Mouse (Mus musculus): ENCODE results near the gene Cltc. TPM values are rescaled to one million over a fixed set of nuclear protein-coding genes. Genes with fewer than 3 reads are reported as not detected.

Cltc gene
- polyA plus RNA-seq, 1 experiment, result 453 TPM

DNA sequence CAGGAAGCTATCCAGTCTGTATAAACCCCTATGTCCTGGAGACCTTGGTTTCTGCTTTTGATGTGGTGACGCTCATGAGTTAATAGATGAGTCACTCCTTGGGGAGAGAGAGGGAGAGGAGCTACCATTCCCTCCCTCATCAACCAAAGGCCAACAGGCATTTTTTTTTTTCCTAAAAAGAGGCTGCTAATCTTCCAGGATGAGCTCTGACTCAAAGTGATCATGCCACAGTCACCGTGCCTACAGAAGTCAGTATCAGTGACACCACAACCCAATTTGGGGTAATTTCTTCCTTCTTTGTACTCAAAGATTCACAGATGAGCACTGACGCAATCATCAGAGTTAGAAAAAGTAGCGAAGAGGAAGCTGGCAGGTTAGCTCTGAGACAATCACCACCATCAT, 104.8 kb downstream of the Cltc start:
- no peaks in the 10 kb centered on the region for H3K4me1 ChIP-seq (ENCODE audit: control insufficient read depth, insufficient read depth, low read length)
- H3K4me3 ChIP-seq (ENCODE audit: low read depth, low read length), result no peak overlapping the region
- no peaks in the 10 kb centered on the region for H3K36me3 ChIP-seq (ENCODE audit: control insufficient read depth, insufficient read depth, low read length, poor library complexity, severe bottlenecking)
- no peak overlapping the region for H3K27ac ChIP-seq (ENCODE audit: insufficient read depth, low read length)
- no peak overlapping the region for H3K9ac ChIP-seq (ENCODE audit: low read depth, poor library complexity, severe bottlenecking)
- TF ChIP-seq CTCF (IDR thresholded peaks at IDR 0.05; ENCODE audit: low read depth, low read length) (no peak), POLR2A (IDR thresholded peaks at IDR 0.05; ENCODE audit: insufficient read depth, low read length) (no peak), EP300 (IDR thresholded peaks at IDR 0.05; ENCODE audit: insufficient read depth, low read depth, low read length) (no peak)
- no peaks in the 10 kb centered on the region for H3K27me3 ChIP-seq (ENCODE audit: control insufficient read depth, insufficient read depth, low read length, poor library complexity, severe bottlenecking)
- H3K9me3 ChIP-seq (replicated peaks; ENCODE audit: control insufficient read depth, insufficient read depth, low read length, poor library complexity, severe bottlenecking), result no peaks in the 10 kb centered on the region

DNA sequence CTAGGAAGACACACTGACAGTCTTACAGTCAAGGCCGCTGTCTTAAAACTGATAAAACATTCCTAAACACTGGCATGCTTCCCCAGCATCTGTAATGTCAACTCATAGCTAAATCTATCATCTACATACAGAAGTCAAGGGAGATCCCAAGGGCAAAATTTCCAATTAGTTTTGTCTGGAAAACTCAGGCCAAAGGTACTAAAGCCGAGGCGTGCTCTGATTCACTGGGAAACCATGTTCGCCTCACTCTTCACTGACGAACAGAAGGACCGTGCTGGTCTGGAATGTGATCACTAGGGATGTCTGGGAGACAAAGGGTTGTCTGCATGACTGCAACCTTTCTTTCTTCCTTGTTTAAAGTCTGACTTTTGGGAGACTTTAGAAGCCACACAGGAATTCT, 106.7 kb downstream of the Cltc start:
- no peak for TF ChIP-seq CTCF (IDR thresholded peaks at IDR 0.05; ENCODE audit: low read depth, low read length)
- no peak for TF ChIP-seq EP300 (IDR thresholded peaks at IDR 0.05; ENCODE audit: insufficient read depth, low read depth, low read length)
- no peak for TF ChIP-seq POLR2A (IDR thresholded peaks at IDR 0.05; ENCODE audit: insufficient read depth, low read length)
- Histone ChIP-seq H3K27me3 (ENCODE audit: control insufficient read depth, insufficient read depth, low read length, poor library complexity, severe bottlenecking) (no peaks in the 10 kb centered on the region), H3K9ac (ENCODE audit: low read depth, poor library complexity, severe bottlenecking) (no peak overlapping the region), H3K4me1 (ENCODE audit: control insufficient read depth, insufficient read depth, low read length) (no peaks in the 10 kb centered on the region), H3K4me3 (ENCODE audit: low read depth, low read length) (no peak overlapping the region), H3K27ac (ENCODE audit: insufficient read depth, low read length) (peak overlapping the region; percentile 31), H3K36me3 (ENCODE audit: control insufficient read depth, insufficient read depth, low read length, poor library complexity, severe bottlenecking) (no peaks in the 10 kb centered on the region), H3K9me3 (replicated peaks; ENCODE audit: control insufficient read depth, insufficient read depth, low read length, poor library complexity, severe bottlenecking) (no peaks in the 10 kb centered on the region)

DNA sequence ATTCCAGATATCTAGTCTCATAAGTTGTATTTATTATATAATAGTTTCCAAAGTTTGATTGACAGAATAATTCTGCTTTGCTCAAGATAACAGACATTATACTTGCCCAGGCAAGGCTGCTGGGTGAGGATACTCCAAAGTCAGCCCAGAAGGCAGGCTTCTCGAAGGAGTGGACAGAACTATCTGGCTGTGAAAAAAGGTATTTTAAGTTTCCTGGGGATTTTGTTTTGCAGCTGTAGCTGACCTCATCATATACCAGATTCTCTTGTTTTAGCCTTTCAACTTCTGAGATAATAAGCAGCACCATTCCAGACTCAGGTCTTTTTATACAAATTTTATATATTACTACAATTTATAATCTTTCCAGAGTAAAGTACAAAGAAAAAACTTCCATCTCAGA, 107.8 kb downstream of the Cltc start:
- Histone ChIP-seq H3K27ac (ENCODE audit: insufficient read depth, low read length) (no peak overlapping the region), H3K36me3 (ENCODE audit: control insufficient read depth, insufficient read depth, low read length, poor library complexity, severe bottlenecking) (no peaks in the 10 kb centered on the region), H3K4me1 (ENCODE audit: control insufficient read depth, insufficient read depth, low read length) (no peaks in the 10 kb centered on the region), H3K4me3 (ENCODE audit: low read depth, low read length) (no peak overlapping the region), H3K27me3 (ENCODE audit: control insufficient read depth, insufficient read depth, low read length, poor library complexity, severe bottlenecking) (no peaks in the 10 kb centered on the region), H3K9me3 (replicated peaks; ENCODE audit: control insufficient read depth, insufficient read depth, low read length, poor library complexity, severe bottlenecking) (no peaks in the 10 kb centered on the region), H3K9ac (ENCODE audit: low read depth, poor library complexity, severe bottlenecking) (no peak overlapping the region)
- TF ChIP-seq EP300 (IDR thresholded peaks at IDR 0.05; ENCODE audit: insufficient read depth, low read depth, low read length), result no peak
- no peak for TF ChIP-seq CTCF (IDR thresholded peaks at IDR 0.05; ENCODE audit: low read depth, low read length)
- no peak for TF ChIP-seq POLR2A (IDR thresholded peaks at IDR 0.05; ENCODE audit: insufficient read depth, low read length)

DNA sequence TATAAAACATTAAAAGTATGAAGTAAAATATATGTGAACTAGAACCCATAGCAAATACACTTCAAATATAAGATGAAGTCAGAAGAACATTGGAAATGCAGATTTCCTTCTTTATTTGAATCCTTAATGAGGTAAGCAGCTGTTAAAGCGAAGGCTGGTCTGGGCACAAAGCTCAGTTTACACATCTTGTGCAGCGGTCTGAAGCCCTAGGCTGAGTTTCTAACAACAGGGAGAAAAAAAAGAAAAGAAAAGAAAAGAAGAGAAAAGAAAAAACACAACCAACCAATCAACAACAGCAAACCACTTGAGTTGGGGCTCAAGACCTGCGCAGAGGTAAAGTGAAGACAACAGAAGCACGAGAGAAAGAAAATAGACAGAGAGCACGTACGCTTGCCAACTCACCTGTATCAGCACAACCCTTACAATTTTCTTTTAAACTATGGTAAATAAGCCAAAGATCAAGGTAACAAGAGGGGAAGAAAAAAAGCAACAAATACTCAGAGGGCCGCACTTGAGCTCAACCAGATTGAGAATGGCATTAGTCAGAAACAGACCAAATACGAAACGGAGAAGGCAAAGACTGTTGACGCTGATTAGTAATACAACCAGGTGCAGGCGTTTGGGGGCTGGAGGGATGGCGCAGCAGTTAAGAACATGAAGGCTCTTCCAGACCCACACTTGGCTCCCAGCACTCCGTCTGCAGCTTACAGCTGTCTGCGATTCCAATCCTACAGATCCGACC, 109.5 kb downstream of the Cltc start:
- TF ChIP-seq EP300 (IDR thresholded peaks at IDR 0.05; ENCODE audit: insufficient read depth, low read depth, low read length) (no peak), CTCF (IDR thresholded peaks at IDR 0.05; ENCODE audit: low read depth, low read length) (no peak), POLR2A (IDR thresholded peaks at IDR 0.05; ENCODE audit: insufficient read depth, low read length) (no peak)
- H3K4me1 ChIP-seq (ENCODE audit: control insufficient read depth, insufficient read depth, low read length), result no peaks in the 10 kb centered on the region
- peak overlapping the region; percentile 72 for H3K27ac ChIP-seq (ENCODE audit: insufficient read depth, low read length)
- no peaks in the 10 kb centered on the region for H3K27me3 ChIP-seq (ENCODE audit: control insufficient read depth, insufficient read depth, low read length, poor library complexity, severe bottlenecking)
- peak overlapping the region; percentile 43; the same call in 1 of the 2 replicates for H3K9ac ChIP-seq (ENCODE audit: low read depth, poor library complexity, severe bottlenecking)
- H3K9me3 ChIP-seq (replicated peaks; ENCODE audit: control insufficient read depth, insufficient read depth, low read length, poor library complexity, severe bottlenecking), result no peaks in the 10 kb centered on the region
- H3K4me3 ChIP-seq (ENCODE audit: low read depth, low read length), result no peak overlapping the region
- no peaks in the 10 kb centered on the region; the same call in 1 of the 2 replicates for H3K36me3 ChIP-seq (ENCODE audit: control insufficient read depth, insufficient read depth, low read length, poor library complexity, severe bottlenecking)

DNA sequence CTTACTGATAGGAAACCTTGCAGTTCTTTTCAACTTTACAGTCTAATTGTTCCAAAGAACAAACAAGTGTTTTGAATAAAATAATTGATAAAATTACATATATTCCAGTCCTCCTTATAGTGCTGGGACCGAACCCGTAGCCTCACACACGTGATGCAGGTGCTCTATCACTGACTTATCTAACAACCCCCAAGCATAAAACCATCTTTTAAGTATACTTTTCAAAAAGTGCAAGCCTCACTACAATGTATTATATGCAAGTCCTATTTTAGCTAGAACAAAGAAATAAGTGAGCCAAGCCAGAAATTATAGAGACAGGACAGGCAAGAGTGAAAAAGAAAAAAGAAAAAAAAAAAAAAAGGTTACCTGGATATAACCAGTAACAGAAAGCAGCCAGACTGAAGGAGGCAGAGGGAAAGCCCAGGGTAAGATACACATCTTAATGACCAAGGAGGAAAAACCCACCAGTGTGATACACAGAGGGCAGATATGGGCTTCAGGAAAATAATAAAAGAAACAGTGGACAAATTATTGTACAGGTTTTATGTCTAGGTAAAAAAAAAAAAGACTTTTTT, 110.4 kb downstream of the Cltc start:
- Histone ChIP-seq H3K9ac (ENCODE audit: low read depth, poor library complexity, severe bottlenecking) (no peak overlapping the region), H3K4me1 (ENCODE audit: control insufficient read depth, insufficient read depth, low read length) (no peaks in the 10 kb centered on the region), H3K9me3 (replicated peaks; ENCODE audit: control insufficient read depth, insufficient read depth, low read length, poor library complexity, severe bottlenecking) (no peaks in the 10 kb centered on the region), H3K27ac (ENCODE audit: insufficient read depth, low read length) (peak overlapping the region; percentile 24; the same call in 1 of the 2 replicates), H3K27me3 (ENCODE audit: control insufficient read depth, insufficient read depth, low read length, poor library complexity, severe bottlenecking) (no peaks in the 10 kb centered on the region), H3K4me3 (ENCODE audit: low read depth, low read length) (no peak overlapping the region), H3K36me3 (ENCODE audit: control insufficient read depth, insufficient read depth, low read length, poor library complexity, severe bottlenecking) (peaks cover under 1% of the 10 kb centered on the region; the same call in 1 of the 2 replicates)
- no peak for TF ChIP-seq EP300 (IDR thresholded peaks at IDR 0.05; ENCODE audit: insufficient read depth, low read depth, low read length)

DNA sequence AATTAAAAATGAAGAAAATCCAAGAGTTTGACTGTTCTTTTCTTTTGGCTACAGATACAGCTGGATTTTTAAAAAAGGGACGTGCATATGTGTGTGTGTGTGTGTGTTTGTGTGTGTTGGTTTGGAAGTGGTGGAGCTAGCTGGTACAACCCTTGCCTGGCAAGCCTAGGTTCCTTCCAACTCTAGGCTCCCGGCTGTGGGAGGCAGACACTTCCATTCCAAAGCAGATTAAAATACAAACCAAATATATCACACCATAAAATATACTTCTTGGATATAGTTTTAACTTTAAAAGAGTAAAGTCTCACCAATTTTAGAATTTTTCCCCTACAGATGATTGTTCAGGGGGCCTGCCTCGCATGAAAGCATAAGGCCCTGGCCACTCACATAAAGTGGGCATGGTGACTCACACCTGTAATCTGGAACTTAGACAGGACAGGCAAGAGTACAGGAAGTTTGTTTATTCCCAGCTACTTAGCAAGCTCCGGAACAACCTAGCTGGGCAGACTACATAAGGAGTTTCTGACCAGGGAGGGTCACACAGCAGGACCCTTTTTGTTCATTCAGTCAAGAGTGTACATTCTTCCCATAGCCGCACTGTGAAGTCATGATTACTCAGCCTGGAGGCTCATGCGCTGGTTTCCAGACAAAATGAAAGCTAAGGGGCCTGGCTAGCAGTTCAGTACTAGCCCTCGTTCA, 111.1 kb downstream of the Cltc start:
- no peak overlapping the region for H3K9ac ChIP-seq (ENCODE audit: low read depth, poor library complexity, severe bottlenecking)
- H3K4me1 ChIP-seq (ENCODE audit: control insufficient read depth, insufficient read depth, low read length), result no peaks in the 10 kb centered on the region
- peaks cover 3% of the 10 kb centered on the region; the same call in 1 of the 2 replicates for H3K36me3 ChIP-seq (ENCODE audit: control insufficient read depth, insufficient read depth, low read length, poor library complexity, severe bottlenecking)
- peak overlapping the region; percentile 8; the same call in 1 of the 2 replicates for H3K27ac ChIP-seq (ENCODE audit: insufficient read depth, low read length)
- no peak for TF ChIP-seq POLR2A (IDR thresholded peaks at IDR 0.05; ENCODE audit: insufficient read depth, low read length)
- no peak for TF ChIP-seq EP300 (IDR thresholded peaks at IDR 0.05; ENCODE audit: insufficient read depth, low read depth, low read length)
- TF ChIP-seq CTCF (IDR thresholded peaks at IDR 0.05; ENCODE audit: low read depth, low read length), result no peak
- H3K9me3 ChIP-seq (replicated peaks; ENCODE audit: control insufficient read depth, insufficient read depth, low read length, poor library complexity, severe bottlenecking), result no peaks in the 10 kb centered on the region
- no peak overlapping the region for H3K4me3 ChIP-seq (ENCODE audit: low read depth, low read length)
- no peaks in the 10 kb centered on the region for H3K27me3 ChIP-seq (ENCODE audit: control insufficient read depth, insufficient read depth, low read length, poor library complexity, severe bottlenecking)
